Mouse (Mus musculus): ENCODE results near the gene Shh. TPM values are rescaled to one million over a fixed set of nuclear protein-coding genes. Genes with fewer than 3 reads are reported as not detected.

The Shh gene
- 1.6 and 1.8 TPM in 2 replicates for polyA plus RNA-seq (2015; fragmentation: Nextera tagmentation; extraction: Ambion mirVana)

DNA sequence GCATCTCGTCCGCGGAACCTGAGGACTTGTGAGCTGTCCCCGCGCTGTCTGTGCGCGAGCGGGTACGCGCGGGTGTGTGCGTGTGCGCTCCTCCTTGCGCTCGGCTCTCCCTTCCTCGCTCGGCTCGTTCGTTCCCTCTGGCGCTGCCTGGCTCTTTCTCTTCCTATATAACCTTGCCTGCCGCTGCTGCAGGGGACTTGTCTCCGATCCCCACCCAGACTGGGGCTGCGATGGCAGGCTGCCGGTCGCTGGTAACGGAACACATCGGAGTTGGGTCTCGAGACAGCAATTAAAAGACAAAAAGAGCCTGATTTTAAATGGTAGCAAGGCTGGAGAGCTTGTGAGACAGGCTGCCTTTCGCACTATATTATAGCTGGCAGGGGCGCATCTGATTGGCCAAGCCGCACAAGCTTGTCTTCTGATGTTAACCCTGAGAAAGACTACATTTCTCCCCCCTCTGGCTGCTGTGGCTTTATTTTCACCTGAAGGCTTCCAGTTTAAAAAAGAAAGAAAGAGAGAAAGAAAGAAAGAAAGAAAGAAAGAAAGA lies at the start of gene Shh:
Shh (minus strand) TSS at position 497 of the 547 bp plus-strand sequence.
- peak within 1 kb of the TSS; percentile 56 for H3K4me3 ChIP-seq
- no peaks in the 10 kb centered on the region for H3K36me3 ChIP-seq
- under 1% methylated on average over 31 of the region's 31 CpGs for WGBS
- peaks cover 45% of the 10 kb centered on the region for H3K4me1 ChIP-seq (replicated peaks)
- H3K9ac ChIP-seq = peak within 1 kb of the TSS; percentile 74
- peak within 1 kb of the TSS; percentile 88 for H3K4me2 ChIP-seq
- peaks cover 97% of the 10 kb centered on the region for H3K27me3 ChIP-seq
- peak; percentile 60 for ATAC-seq (ENCODE audit: low FRiP score)
- H3K9me3 ChIP-seq = no peaks in the 10 kb centered on the region
- peak within 1 kb of the TSS; percentile 81 for H3K27ac ChIP-seq

DNA sequence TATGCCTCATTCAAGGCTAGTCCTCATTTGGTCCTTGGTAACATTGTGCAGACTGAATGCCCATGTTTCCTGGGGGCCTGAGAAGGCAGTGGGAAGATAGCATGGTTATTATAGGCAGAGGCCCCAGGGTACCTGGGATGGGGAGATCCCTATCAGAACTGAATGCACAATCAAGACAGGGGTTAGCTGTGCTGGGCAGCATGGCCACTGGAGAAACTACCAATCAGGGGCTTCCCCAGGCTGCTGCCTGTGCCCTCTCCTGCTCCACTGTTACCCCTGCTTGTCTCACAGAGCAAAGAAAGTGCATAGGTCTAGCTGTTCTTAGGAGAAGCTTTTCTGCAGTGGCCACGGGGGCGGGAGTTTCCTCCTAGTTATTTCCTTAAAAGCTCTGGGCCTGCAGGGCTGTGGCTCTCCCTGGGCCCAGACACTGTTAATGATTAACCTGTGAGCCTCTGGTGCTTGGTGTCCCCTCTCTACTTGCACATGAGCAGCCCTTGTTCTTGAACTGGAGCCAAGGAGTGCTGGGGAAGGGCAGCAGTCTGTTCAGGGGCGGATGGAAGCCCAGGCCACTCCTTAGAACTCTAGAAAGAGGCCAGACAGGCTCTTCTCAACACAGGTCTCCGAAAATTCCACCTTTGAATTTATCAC lies 33.9 kb upstream of the Shh start:
- WGBS = 53% methylated on average over 4 of the region's 4 CpGs
- no peaks in the 10 kb centered on the region for H3K4me1 ChIP-seq (replicated peaks)
- H3K36me3 ChIP-seq = no peaks in the 10 kb centered on the region
- no peak overlapping the region for H3K4me3 ChIP-seq
- no peak overlapping the region for H3K9ac ChIP-seq
- no peak overlapping the region for H3K4me2 ChIP-seq
- no peaks in the 10 kb centered on the region for H3K27me3 ChIP-seq
- H3K9me3 ChIP-seq = no peaks in the 10 kb centered on the region
- H3K27ac ChIP-seq = no peak overlapping the region
- no peak for ATAC-seq (ENCODE audit: low FRiP score)

DNA sequence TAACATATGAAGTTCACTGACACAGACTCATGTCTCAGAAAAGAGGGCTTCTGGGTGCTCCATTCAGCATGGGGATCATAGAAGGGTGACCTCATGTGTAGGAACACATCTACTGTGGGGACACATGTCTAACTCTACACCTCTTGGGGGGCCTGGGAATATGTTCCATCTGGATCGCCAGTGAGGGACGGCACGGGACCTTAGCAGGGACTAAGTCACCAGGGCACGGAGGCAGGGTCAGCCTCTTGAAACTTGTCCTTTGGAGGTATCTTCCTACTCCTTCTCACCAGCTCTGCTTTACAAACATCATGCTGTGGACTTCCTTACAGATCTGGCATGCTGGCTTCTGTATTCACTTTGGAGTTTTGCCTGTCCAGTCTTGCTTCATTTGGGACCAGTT lies 31.8 kb upstream of the Shh start:
- Histone ChIP-seq H3K4me3 (no peak overlapping the region), H3K9me3 (no peaks in the 10 kb centered on the region), H3K9ac (no peak overlapping the region), H3K36me3 (no peaks in the 10 kb centered on the region), H3K4me2 (no peak overlapping the region), H3K27ac (no peak overlapping the region), H3K4me1 (replicated peaks) (no peaks in the 10 kb centered on the region), H3K27me3 (no peaks in the 10 kb centered on the region)
- no peak for ATAC-seq (ENCODE audit: low FRiP score)
- 95% methylated on average over 4 of the region's 4 CpGs for WGBS

DNA sequence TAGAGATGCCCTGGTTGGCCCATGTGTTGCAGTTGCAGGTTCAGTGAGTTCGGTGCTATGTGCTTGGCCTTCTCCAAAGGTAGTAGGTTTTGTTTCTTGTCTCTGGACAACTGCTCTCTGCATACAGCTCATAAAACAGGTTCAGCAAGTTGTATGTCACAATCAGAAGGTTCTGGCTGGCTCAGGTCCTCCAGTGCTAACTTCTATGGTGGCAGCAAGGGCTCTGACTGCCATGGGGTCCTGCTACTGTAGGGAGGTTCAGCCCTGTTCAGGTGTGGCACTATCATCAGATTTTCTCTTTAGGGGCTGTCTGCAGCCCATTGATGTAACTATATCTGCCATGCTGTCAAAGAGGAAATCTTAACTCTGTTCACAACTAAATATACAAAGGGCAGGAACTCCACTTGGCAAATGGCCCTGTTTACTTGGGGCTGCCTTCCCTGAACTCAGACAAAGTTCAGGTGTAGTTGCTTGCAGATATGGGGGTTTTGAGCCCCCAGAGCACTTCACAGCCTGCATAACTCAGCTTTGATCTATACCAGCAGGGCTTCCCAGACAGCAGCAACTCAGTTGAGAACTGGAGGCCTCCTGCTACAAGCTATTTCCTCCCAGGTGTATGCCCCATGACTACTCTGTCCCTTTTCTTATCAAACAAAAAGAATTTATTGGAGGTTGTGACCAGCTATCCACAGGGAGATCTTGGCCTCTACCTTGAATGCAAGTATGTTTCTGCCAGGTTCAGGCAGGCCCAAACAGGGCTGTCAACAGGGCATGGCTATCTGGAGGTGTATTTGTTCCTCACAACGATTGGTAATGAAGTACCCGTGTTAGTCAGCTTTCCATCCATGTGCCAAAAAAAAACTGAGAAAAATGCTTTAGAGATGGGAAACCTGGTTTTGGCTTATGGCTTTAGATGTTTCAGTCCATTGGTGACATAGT lies 28.9 kb upstream of the Shh start:
- Histone ChIP-seq H3K4me1 (replicated peaks) (no peaks in the 10 kb centered on the region), H3K9ac (no peak overlapping the region), H3K27me3 (no peaks in the 10 kb centered on the region), H3K36me3 (no peaks in the 10 kb centered on the region), H3K4me3 (no peak overlapping the region), H3K4me2 (no peak overlapping the region), H3K27ac (no peak overlapping the region), H3K9me3 (no peaks in the 10 kb centered on the region)
- 91% methylated on average over 3 of the region's 3 CpGs for WGBS
- no peak for ATAC-seq (ENCODE audit: low FRiP score)

DNA sequence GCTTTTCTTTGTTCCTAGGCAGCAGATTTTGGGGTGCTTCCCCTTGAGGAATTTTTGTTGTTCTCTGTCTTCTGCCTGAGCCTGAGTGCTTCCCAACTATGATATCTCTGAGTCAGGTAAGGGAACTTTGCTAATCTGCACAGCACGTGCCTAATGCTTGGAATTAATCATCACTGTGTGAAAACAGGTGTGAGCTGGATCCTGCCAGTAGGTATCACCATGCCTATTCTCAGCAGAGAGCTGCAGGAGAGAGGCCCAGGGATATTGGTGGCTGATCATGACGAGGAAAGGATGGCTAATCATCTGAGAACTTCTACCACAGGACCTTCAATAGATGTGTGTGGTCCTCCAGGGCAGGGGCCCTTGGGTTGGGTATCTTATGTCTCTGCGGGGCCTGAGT lies 26.5 kb upstream of the Shh start:
- Histone ChIP-seq H3K9ac (no peak overlapping the region), H3K36me3 (no peaks in the 10 kb centered on the region), H3K27ac (no peak overlapping the region), H3K4me3 (no peak overlapping the region), H3K4me2 (no peak overlapping the region), H3K27me3 (no peaks in the 10 kb centered on the region), H3K9me3 (no peaks in the 10 kb centered on the region), H3K4me1 (replicated peaks) (no peaks in the 10 kb centered on the region)
- no peak for ATAC-seq (ENCODE audit: low FRiP score)
- WGBS = 80% methylated on average over 3 of the region's 3 CpGs

DNA sequence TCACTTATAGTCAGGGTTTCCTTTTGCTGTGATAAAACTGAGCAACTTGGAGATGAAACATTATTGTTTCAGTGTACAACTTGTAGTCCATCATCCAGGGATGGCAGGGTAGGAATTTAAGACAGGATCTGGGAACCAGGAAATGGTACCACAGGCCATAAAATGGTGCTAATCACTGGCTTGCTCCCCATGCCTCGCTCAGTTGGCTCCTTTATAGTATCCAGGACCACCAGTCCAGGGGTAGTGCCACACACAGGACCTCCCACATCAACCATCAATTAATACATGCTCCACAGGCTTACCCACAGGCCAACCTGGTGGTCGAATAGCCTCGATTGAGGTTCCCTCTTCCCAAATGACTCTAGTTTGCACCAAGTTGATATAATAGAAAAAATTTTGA lies 15.9 kb upstream of the Shh start:
- no peaks in the 10 kb centered on the region for H3K36me3 ChIP-seq
- H3K27ac ChIP-seq = no peak overlapping the region
- H3K9me3 ChIP-seq = no peaks in the 10 kb centered on the region
- H3K27me3 ChIP-seq = 0 out of 2 replicates have a peak, but pooled peaks cover 10% of the 10 kb centered on the region
- WGBS = 72% methylated on average over 3 of the region's 3 CpGs
- no peak overlapping the region for H3K4me2 ChIP-seq
- H3K9ac ChIP-seq = no peak overlapping the region
- ATAC-seq (ENCODE audit: low FRiP score) = no peak
- H3K4me1 ChIP-seq (replicated peaks) = no peaks in the 10 kb centered on the region
- no peak overlapping the region for H3K4me3 ChIP-seq

DNA sequence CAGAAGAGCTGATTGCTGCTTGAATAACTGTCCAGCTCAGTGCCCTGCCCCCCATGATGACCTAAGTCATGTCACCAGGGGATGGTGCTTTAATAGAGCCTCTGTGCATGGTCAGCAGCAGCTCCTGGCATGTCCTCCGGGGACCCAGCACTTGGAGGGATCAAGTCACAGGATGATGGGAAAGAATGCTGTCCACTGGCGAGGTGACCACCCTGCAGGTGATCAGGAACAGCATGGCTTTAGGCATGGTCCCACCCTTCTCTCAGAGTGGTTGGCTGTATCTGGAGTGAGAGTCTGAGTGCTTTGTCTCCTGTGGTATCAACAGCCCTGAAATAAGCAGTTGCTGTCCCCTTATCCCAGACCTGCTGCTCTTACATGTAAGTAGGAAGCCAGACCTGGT lies 14.7 kb upstream of the Shh start:
- H3K27me3 ChIP-seq = 0 out of 2 replicates have a peak, but pooled peaks cover 10% of the 10 kb centered on the region
- H3K4me1 ChIP-seq (replicated peaks) = no peaks in the 10 kb centered on the region
- no peak overlapping the region for H3K4me3 ChIP-seq
- H3K9me3 ChIP-seq = no peaks in the 10 kb centered on the region
- H3K4me2 ChIP-seq = no peak overlapping the region
- ATAC-seq (ENCODE audit: low FRiP score) = no peak
- H3K36me3 ChIP-seq = no peaks in the 10 kb centered on the region
- WGBS = 72% methylated on average over 2 of the region's 2 CpGs
- no peak overlapping the region for H3K27ac ChIP-seq
- H3K9ac ChIP-seq = no peak overlapping the region

DNA sequence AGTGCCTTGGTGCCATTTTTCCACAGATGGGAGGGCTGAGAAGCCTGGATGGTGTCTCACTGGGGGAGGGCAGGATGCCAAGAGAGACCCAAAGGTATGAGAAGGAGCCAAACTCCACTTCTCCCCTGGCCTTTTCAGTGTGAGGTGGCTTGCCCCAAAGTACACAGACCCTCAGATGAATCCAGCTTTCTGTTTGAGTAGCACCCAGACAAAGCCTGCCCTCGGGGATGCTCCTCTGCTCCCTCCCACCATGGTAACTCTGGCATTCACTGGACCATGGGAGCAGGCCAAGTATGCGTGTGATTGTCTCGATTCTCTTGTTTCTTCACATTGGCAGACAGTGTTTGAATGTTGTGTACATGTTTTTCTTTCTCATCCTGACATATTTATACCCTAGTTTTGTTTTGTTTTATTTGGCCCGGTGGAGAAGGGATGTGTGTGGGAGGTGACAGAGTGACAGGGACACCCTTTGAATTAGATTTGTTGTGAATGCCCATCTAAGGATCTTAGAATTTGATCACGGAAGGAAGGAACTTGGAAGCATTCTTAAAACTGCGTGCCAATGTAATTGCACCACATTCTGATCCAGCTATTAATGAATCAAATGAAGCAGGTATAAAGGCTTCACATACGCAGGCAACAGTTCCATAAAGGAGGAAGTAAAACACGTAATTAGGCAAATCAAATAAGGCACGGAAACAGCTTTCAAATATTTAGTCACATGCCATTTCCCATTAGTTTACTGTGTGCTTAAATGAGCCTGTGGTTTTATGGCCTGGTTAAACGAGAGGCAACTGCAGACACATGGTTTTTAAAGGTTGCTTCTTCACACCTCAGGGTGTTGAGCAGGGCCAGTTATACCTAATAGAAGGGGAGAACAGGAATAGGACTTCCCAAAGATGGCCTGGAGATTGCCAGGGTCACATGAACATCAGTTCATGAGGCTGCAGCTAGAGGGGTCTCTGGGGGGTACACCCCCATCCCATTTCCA lies 9.6 kb upstream of the Shh start:
- Histone ChIP-seq H3K4me1 (replicated peaks) (0 out of 2 replicates have a peak, but pooled peaks cover 5% of the 10 kb centered on the region), H3K27ac (no peak overlapping the region), H3K9me3 (no peaks in the 10 kb centered on the region), H3K4me3 (no peak overlapping the region), H3K27me3 (0 out of 2 replicates have a peak, but pooled peaks cover 17% of the 10 kb centered on the region), H3K9ac (no peak overlapping the region), H3K4me2 (no peak overlapping the region), H3K36me3 (no peaks in the 10 kb centered on the region)
- 56% methylated on average over 10 of the region's 10 CpGs for WGBS
- peak; percentile 39; the same call in 1 of the 2 replicates for ATAC-seq (ENCODE audit: low FRiP score)

DNA sequence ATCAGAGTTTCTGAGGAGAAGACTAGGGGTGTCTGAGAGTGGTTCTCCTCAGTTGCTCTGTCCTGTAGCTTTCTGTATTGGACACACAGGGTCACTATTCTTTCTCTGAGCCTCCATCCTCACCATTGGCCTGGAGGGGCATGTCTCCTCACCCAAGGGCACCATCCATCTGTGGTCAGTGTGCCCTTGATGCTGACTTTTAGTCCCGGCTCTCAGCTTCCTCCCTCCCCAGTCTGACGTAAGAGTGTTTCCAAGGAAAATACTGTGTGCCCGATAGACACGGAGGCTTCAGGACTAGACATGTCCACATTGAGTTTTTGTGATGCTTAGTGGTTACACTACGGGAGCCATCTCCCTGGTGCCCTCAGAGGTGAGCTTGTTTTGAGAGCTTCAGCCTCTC lies 6.5 kb upstream of the Shh start:
- Histone ChIP-seq H3K4me2 (no peak overlapping the region), H3K9me3 (no peaks in the 10 kb centered on the region), H3K27ac (no peak overlapping the region), H3K36me3 (no peaks in the 10 kb centered on the region), H3K9ac (no peak overlapping the region), H3K27me3 (peaks cover 42% of the 10 kb centered on the region), H3K4me1 (replicated peaks) (0 out of 2 replicates have a peak, but pooled peaks cover 5% of the 10 kb centered on the region), H3K4me3 (no peak overlapping the region)
- ATAC-seq (ENCODE audit: low FRiP score) = no peak
- WGBS = 90% methylated on average over 5 of the region's 5 CpGs

DNA sequence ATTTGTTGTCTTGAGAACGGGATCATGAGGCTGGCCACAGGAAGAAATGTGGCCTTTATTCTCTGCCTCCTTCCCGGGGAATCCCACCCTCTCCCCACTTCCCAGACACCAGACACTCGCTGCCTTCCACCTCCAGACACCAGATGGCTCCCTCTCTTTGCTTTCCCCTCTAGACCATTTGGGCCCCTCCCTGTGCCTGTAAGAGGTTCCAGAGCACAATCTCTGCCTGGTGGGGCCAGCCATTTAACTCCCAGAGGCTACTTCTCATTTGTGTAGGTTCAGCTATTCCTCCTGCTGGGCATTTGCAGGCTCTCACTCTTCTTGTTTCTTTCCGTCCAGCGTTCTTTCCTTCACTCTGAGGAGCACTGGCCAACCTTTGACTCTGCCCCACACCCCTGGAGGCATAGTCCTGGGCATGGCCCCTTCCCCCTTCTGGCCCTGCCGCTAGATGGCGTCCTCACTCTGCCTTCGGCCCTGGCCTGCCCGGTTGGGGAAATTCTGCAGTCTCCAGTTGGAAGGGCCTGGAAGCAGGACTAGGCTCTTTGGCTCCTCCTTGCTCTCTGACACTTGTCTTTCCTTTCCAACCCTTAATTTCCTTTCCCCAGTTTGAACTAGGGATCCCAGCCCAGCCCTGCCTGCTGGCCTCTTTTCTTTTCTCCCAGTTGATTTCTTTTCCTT lies 2.6 kb upstream of the Shh start:
- H3K4me2 ChIP-seq = no peak overlapping the region
- ATAC-seq (ENCODE audit: low FRiP score) = no peak
- H3K27ac ChIP-seq = no peak overlapping the region
- 6% methylated on average over 9 of the region's 9 CpGs for WGBS
- H3K36me3 ChIP-seq = no peaks in the 10 kb centered on the region
- H3K9me3 ChIP-seq = no peaks in the 10 kb centered on the region
- H3K4me3 ChIP-seq = no peak overlapping the region
- H3K4me1 ChIP-seq (replicated peaks) = peaks cover 22% of the 10 kb centered on the region
- H3K9ac ChIP-seq = no peak overlapping the region
- peaks cover 78% of the 10 kb centered on the region for H3K27me3 ChIP-seq

DNA sequence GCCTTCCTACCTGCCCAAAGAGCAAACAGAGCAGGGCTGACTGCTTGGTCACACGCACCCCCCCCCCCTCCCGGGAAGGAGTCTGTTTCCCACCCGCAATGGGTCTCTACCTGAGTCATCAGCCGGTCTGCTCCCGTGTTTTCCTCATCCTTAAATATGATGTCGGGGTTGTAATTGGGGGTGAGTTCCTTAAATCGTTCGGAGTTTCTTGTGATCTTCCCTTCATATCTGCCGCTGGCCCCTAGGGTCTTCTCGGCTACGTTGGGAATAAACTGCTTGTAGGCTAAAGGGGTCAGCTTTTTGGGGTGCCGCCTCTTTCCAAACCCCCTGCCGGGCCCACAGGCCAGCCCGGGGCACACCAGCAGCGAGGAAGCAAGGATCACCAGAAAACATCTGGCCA lies 705 bp downstream of the Shh start:
- Histone ChIP-seq H3K4me1 (replicated peaks) (peaks cover 45% of the 10 kb centered on the region), H3K9me3 (no peaks in the 10 kb centered on the region), H3K4me3 (peak overlapping the region; percentile 56), H3K9ac (peak overlapping the region; percentile 74), H3K27ac (peak overlapping the region; percentile 81), H3K36me3 (no peaks in the 10 kb centered on the region), H3K4me2 (peak overlapping the region; percentile 88), H3K27me3 (peaks cover 100% of the 10 kb centered on the region)
- no peak for ATAC-seq (ENCODE audit: low FRiP score)
- 1% methylated on average over 14 of the region's 15 CpGs for WGBS
